ENCODE assay signal across 21 mouse cellular contexts in the genomic region with DNA sequence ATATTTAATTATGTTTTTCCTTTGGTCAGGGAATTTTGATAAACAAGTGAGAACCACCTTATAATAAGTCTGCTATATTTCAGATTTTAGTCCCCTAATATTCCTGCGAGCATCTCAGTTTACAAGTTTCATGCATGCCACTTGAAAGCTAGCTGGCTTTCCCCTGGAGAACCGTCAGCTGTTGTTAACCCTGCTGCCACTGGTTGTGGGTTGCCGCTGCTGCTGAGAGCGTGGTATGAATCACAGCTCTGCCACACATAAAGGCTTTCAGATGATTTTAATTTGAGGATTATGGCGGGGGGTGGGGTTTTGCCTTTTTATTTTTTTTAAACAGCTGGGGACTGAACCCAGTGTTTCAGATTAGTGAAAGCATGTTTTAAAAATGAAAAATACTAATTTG. TPM values are rescaled to one million over a fixed set of nuclear protein-coding genes. Genes with fewer than 3 reads are reported as not detected.
DNase-seq lines count a peak whose midpoint lies in the region; ATAC-seq and TF ChIP-seq lines count a peak whose summit lies in the region.
"Had no signal": no experiment of that assay in that cellular context is flagged by ENCODE, and none has a peak within 500 bp of the region (broad histone marks: within the 10 kb centered on the region; RNA-seq: fewer than 3 reads in every experiment).

No protein-coding gene starts in this region.

- no peak for DNase-seq in frontal cortex, postnatal 10 days (ENCODE audit: low spot score in 2 of 2)
- peak; percentile 66 for DNase-seq in A20 (ENCODE audit: low read depth, low spot score)
- peak; percentile 52 for DNase-seq in embryonic facial prominence, embryonic 11.5 days (ENCODE audit: low spot score)
- DNase-seq in limb, embryonic 14.5 days (ENCODE audit: low spot score): peak; percentile 13
- no peak for DNase-seq in c-Kit-positive CD71-positive TER-119-positive erythroid progenitor cells, embryonic 14.5 days (ENCODE audit: low spot score)
- DNase-seq in thymus, adult 18-20 months: no peak
- DNase-seq: adrenal gland, postnatal 14 days; cerebellum, adult 2 months; cerebellum, postnatal 14 days; embryo, embryonic 11 days; forebrain, postnatal 0 days; gastrocnemius, postnatal 10 days; heart, postnatal 36 days had no signal

- H3K27me3 ChIP-seq in embryonic facial prominence, embryonic 11.5 days (ENCODE audit: control insufficient read depth, insufficient read depth, low read length): no peaks in the 10 kb centered on the region
- H3K27me3 ChIP-seq in limb, embryonic 14.5 days (ENCODE audit: control insufficient read depth, insufficient read depth, low read length): no peaks in the 10 kb centered on the region
- H3K27me3 ChIP-seq: CH12.LX; embryonic facial prominence, embryonic 13.5 days; forebrain, embryonic 13.5 days; heart, embryonic 12.5 days; hindbrain, embryonic 15.5 days; Patski had no signal

- no peak overlapping the region for H3K4me2 ChIP-seq in embryonic facial prominence, embryonic 11.5 days (ENCODE audit: low read depth, low read length)
- no peak overlapping the region for H3K4me2 ChIP-seq in limb, embryonic 14.5 days (replicated peaks; ENCODE audit: low read depth, low read length, severe bottlenecking)
- H3K4me2 ChIP-seq: embryonic facial prominence, embryonic 13.5 days; forebrain, embryonic 13.5 days; heart, embryonic 12.5 days; hindbrain, embryonic 15.5 days had no signal

- H3K4me1 ChIP-seq in embryonic facial prominence, embryonic 11.5 days (ENCODE audit: control insufficient read depth, insufficient read depth, low read length): no peaks in the 10 kb centered on the region
- H3K4me1 ChIP-seq in limb, embryonic 14.5 days (ENCODE audit: control insufficient read depth, insufficient read depth, low read length): no peaks in the 10 kb centered on the region
- H3K4me1 ChIP-seq: heart, embryonic 12.5 days had no signal

- no peaks in the 10 kb centered on the region for H3K9me3 ChIP-seq in embryonic facial prominence, embryonic 11.5 days (replicated peaks; ENCODE audit: control insufficient read depth, low read length)
- H3K9me3 ChIP-seq in limb, embryonic 14.5 days (ENCODE audit: control insufficient read depth, low read length): no peaks in the 10 kb centered on the region
- H3K9me3 ChIP-seq: embryonic facial prominence, embryonic 13.5 days; forebrain, embryonic 13.5 days; heart, embryonic 12.5 days; hindbrain, embryonic 15.5 days had no signal

- TF ChIP-seq POLR2A in limb, embryonic 14.5 days (IDR thresholded peaks at IDR 0.05; ENCODE audit: borderline replicate concordance, extremely low read depth, insufficient read depth, insufficient read length): no peak

- H3K4me3 ChIP-seq in embryonic facial prominence, embryonic 11.5 days (ENCODE audit: low read depth, low read length): no peak overlapping the region
- H3K4me3 ChIP-seq in limb, embryonic 14.5 days (replicated peaks; ENCODE audit: low read length): no peak overlapping the region
- H3K4me3 ChIP-seq: embryonic facial prominence, embryonic 13.5 days; forebrain, embryonic 13.5 days; heart, embryonic 12.5 days; hindbrain, embryonic 15.5 days had no signal

- H3K36me3 ChIP-seq in embryonic facial prominence, embryonic 11.5 days (replicated peaks; ENCODE audit: control insufficient read depth, insufficient read depth, low read depth, low read length): no peaks in the 10 kb centered on the region
- H3K36me3 ChIP-seq in limb, embryonic 14.5 days (ENCODE audit: control insufficient read depth, insufficient read depth, low read length): no peaks in the 10 kb centered on the region
- H3K36me3 ChIP-seq: embryonic facial prominence, embryonic 13.5 days; heart, embryonic 12.5 days; hindbrain, embryonic 15.5 days had no signal

- ATAC-seq in frontal cortex, adult (ENCODE audit: low TSS enrichment): peak; percentile 45; the same call in 1 of the 2 replicates
- ATAC-seq in embryonic facial prominence, embryonic 11.5 days (replicated peaks; ENCODE audit: insufficient number of reproducible peaks, low FRiP score, low TSS enrichment, low read depth): no peak
- ATAC-seq in limb, embryonic 14.5 days (ENCODE audit: low FRiP score, low read depth): peak; percentile 55; the same call in 1 of the 2 replicates
- ATAC-seq: activated CD4-positive, CD25-positive, alpha-beta regulatory T cell, adult 4 months; forebrain, embryonic 13.5 days; forebrain, postnatal 0 days; Patski had no signal

- no peak overlapping the region for H3K9ac ChIP-seq in embryonic facial prominence, embryonic 11.5 days (replicated peaks; ENCODE audit: low read length)
- H3K9ac ChIP-seq in limb, embryonic 14.5 days (ENCODE audit: low read depth, low read length, severe bottlenecking): no peak overlapping the region
- H3K9ac ChIP-seq: embryonic facial prominence, embryonic 13.5 days; forebrain, embryonic 13.5 days; forebrain, postnatal 0 days; heart, embryonic 12.5 days; hindbrain, embryonic 15.5 days had no signal

- H3K27ac ChIP-seq in embryonic facial prominence, embryonic 11.5 days (replicated peaks; ENCODE audit: low read depth, low read length): no peak overlapping the region
- H3K27ac ChIP-seq in limb, embryonic 14.5 days (replicated peaks; ENCODE audit: low read depth, low read length): no peak overlapping the region
- H3K27ac ChIP-seq: embryonic facial prominence, embryonic 13.5 days; forebrain, embryonic 13.5 days; hindbrain, embryonic 15.5 days had no signal

- WGBS in embryonic facial prominence, embryonic 11.5 days: 57% methylated on average over 5 of the region's 5 CpGs
- WGBS in limb, embryonic 14.5 days: 20% methylated on average over 5 of the region's 5 CpGs

RNA-seq across cellular contexts. Expression of a gene that starts 7.1 kb away (rescaled TPM):
- 38.5 and 40.2 TPM in 2 replicates for polyA plus RNA-seq in embryonic facial prominence, embryonic 11.5 days (2014; fragmentation: Nextera tagmentation; extraction: Ambion mirVana)
- polyA plus RNA-seq in limb, embryonic 14.5 days (2012; rRNA removed): 14.2 and 15.5 TPM in 2 replicates
- 27.9 and 32.6 TPM in 2 replicates for polyA plus RNA-seq in limb, embryonic 14.5 days (2014; fragmentation: Nextera tagmentation; extraction: Ambion mirVana)

RNA-seq across cellular contexts. Expression of a gene that starts 7.2 kb away (rescaled TPM):
- polyA plus RNA-seq in embryonic facial prominence, embryonic 11.5 days (2014; fragmentation: Nextera tagmentation; extraction: Ambion mirVana): 0.53 and 0.84 TPM in 2 replicates
- 0.04 and 0.34 TPM in 2 replicates for polyA plus RNA-seq in limb, embryonic 14.5 days (2012; rRNA removed)
- 0.10 TPM in 1 of 2 replicates, not detected in the other for polyA plus RNA-seq in limb, embryonic 14.5 days (2014; fragmentation: Nextera tagmentation; extraction: Ambion mirVana)
- polyA plus RNA-seq: heart, embryonic 12.5 days had no signal

Comparison
In these comparisons a context has a peak if more than half of its experiments do, and no peak if none do; other contexts are left out.
1. DNase-seq: peak in A20 (single experiment), embryonic facial prominence, embryonic 11.5 days (single experiment) and limb, embryonic 14.5 days (single experiment); none in frontal cortex, postnatal 10 days (0 of 2), c-Kit-positive CD71-positive TER-119-positive erythroid progenitor cells, embryonic 14.5 days (single experiment) and thymus, adult 18-20 months (0 of 2).